Mouse (Mus musculus) macrophage (primary cell): ENCODE results near the gene Gm14435. TPM values are rescaled to one million over a fixed set of nuclear protein-coding genes. Genes with fewer than 3 reads are reported as not detected.
"Not testable (repeated sequence)": the region's sequence is repeated elsewhere in the genome, so short reads cannot be mapped to it uniquely, and the experiment has no call there.

ENCODE experiments used
- H3K27ac ChIP-seq: fragments of 350-480 bp; formaldehyde crosslinking; 2 replicates; pipeline ENCODE4 v1.9.0; 2021
- H3K36me3 ChIP-seq: fragments of 350-480 bp; formaldehyde crosslinking; 2 replicates; pipeline ENCODE4 v1.9.0; 2021; ENCODE audit errors: inconsistent target
- H3K4me3 ChIP-seq: fragments of 350-480 bp; formaldehyde crosslinking; 2 replicates; pipeline ENCODE4 v1.9.0; 2021; ENCODE audit errors: inconsistent target
- H3K79me2 ChIP-seq: fragments of 350-480 bp; formaldehyde crosslinking; 2 replicates; pipeline ENCODE4 v1.9.0; 2021; ENCODE audit errors: inconsistent target
- WGBS: methylation state at CpG from one replicate; pipeline ENCODE4 v1.1.7; 2026; ENCODE audit warnings: inconsistent platforms; ENCODE audit not compliant: missing documents; 5-methylcytosine and 5-hydroxymethylcytosine counted together
- polyA plus RNA-seq: library from polyadenylated mRNA; stranded (reverse); fragments of 250-400 nt; gene quantifications from 3 replicates; pipeline ENCODE4 v1.2.4, GENCODE M21; 2018; ENCODE audit warnings: inconsistent platforms
- total RNA-seq, 78 experiments: library from RNA; depleted of rRNA; stranded (reverse); fragments of 250-400 nt; gene quantifications; 1 replicate in 9 of 78; 2 replicates in 24 of 78; 3 replicates in 43 of 78; 4 replicates in 2 of 78; pipeline ENCODE4 v1.2.4; 2018; ENCODE audit warnings: inconsistent platforms in 56 of 78

Gene Gm14435
- 10 to 100 TPM in 2 of 26 experiments, 1 to 10 TPM in 17, not detected in 7; 2.4 to 12.3 (median 3.8) TPM for total RNA-seq (2018; cell fraction: chromatin; rRNA removed)
- total RNA-seq (2018; cell fraction: cytosol; rRNA removed): 1 to 10 TPM in 9 of 26 experiments, under 1 TPM in 15, not detected in 2; 0.42 to 2.9 (median 0.88) TPM
- 1 to 10 TPM in 20 of 26 experiments, under 1 TPM in 1, not detected in 5; 0.98 to 6.4 (median 2.6) TPM for total RNA-seq (2018; cell fraction: nucleus; rRNA removed)
- polyA plus RNA-seq: 1.1 to 1.9 TPM in 2 of 3 replicates, not detected in the other

- WGBS: no CpG with 5 or more reads among the region's 6 CpGs
- not testable (repeated sequence) for H3K27ac ChIP-seq, H3K4me3 ChIP-seq, H3K36me3 ChIP-seq, H3K79me2 ChIP-seq
Measured at GRCm38 (mm10) chr2:176423294-176423693, at the start of gene Gm14435. TSS of gene Gm14435 (plus strand) at chr2:176423594.

Other genes starting within 250 kb of the Gm14435 start
- 0.07 to 6.9 TPM in 2 of 3 replicates, not detected in the other for gene 2210418O10Rik, start 197.0 kb upstream of the Gm14435 start, polyA plus RNA-seq
- not detected in 3 replicates for gene Gm11009, start 104.1 kb upstream of the Gm14435 start, polyA plus RNA-seq
- gene Gm14434, start 63.2 kb downstream of the Gm14435 start, polyA plus RNA-seq: 6.3 to 9.7 TPM (median 7.2 TPM) in 3 replicates
- not detected in 3 replicates for gene Zfp967, start 97.5 kb downstream of the Gm14435 start, polyA plus RNA-seq
- 4.0 to 17.7 TPM (median 5.4 TPM) in 3 replicates for gene Gm14308, start 212.8 kb downstream of the Gm14435 start, polyA plus RNA-seq
- 7.5 to 9.9 TPM (median 8.2 TPM) in 3 replicates for gene Zfp973, start 246.9 kb downstream of the Gm14435 start, polyA plus RNA-seq